Mouse (Mus musculus) CH12.LX (cell line): ENCODE data around the gene Gsdme. TPM values are rescaled to one million over a fixed set of nuclear protein-coding genes. Genes with fewer than 3 reads are reported as not detected.

ENCODE experiments used
- DNase-seq: peaks from one replicate; pipeline ENCODE4 v3.0.0-alpha.2; 2013; ENCODE audit errors: extremely low read depth
- H3K27ac ChIP-seq: 2 replicates; pipeline ENCODE4 v1.5.1; 2012; ENCODE audit warnings: low read depth, mild to moderate bottlenecking, control low read depth, moderate library complexity; ENCODE audit not compliant: insufficient read depth
- H3K27me3 ChIP-seq: replicated peaks from 2 replicates; pipeline ENCODE3; 2012; ENCODE audit warnings: inconsistent platforms
- H3K36me3 ChIP-seq, 2 experiments: replicated peaks in 1 of 2; 2 replicates each; pipeline versions ENCODE3 to v1.6.1; 2012; ENCODE audit warnings: inconsistent platforms in 1 of 2, low read length in 1 of 2, mild to moderate bottlenecking in 1 of 2, mixed read lengths in 1 of 2, moderate library complexity in 1 of 2; ENCODE audit not compliant: control insufficient read depth in 1 of 2, insufficient read depth in 1 of 2
- H3K4me1 ChIP-seq, 2 experiments: 2 replicates each; pipeline ENCODE4 v1.6.1; 2012; ENCODE audit warnings: inconsistent platforms in 1 of 2, moderate library complexity in 1 of 2; ENCODE audit not compliant: insufficient read depth in 2 of 2, control insufficient read depth in 1 of 2
- H3K4me2 ChIP-seq: 2 replicates; pipeline ENCODE4 v1.6.1; 2012; ENCODE audit warnings: low read depth, mild to moderate bottlenecking, control low read depth; ENCODE audit not compliant: poor library complexity, insufficient read depth, severe bottlenecking
- H3K4me3 ChIP-seq, 3 experiments: fragments of 150-350 bp in 1 of 3; sonication (generic) in 1 of 3; replicated peaks in 1 of 3; 2 replicates each; pipeline versions ENCODE3 to v1.5.1; 2011 to 2012; ENCODE audit warnings: low read depth in 2 of 3, low read length in 2 of 3, mild to moderate bottlenecking in 2 of 3, moderate library complexity in 2 of 3, control low read depth in 1 of 3, improper control_type of control experiment in 1 of 3, inconsistent platforms in 1 of 3, mixed read lengths in 1 of 3; ENCODE audit not compliant: poor library complexity in 1 of 3
- H3K79me2 ChIP-seq: replicated peaks from 2 replicates; pipeline ENCODE4 v1.6.1; 2012; ENCODE audit warnings: mild to moderate bottlenecking, moderate library complexity; ENCODE audit not compliant: control insufficient read depth, poor library complexity, insufficient read depth, severe bottlenecking; ENCODE audit errors: extremely low read depth
- H3K9ac ChIP-seq: 2 replicates; pipeline ENCODE4 v1.6.1; 2012; ENCODE audit warnings: low read depth, mild to moderate bottlenecking, control low read depth, moderate library complexity; ENCODE audit not compliant: insufficient read depth
- H3K9me3 ChIP-seq: replicated peaks from 2 replicates; pipeline ENCODE3; 2012; ENCODE audit warnings: low read length, inconsistent platforms, mixed read lengths
- CHD1 ChIP-seq: IDR thresholded peaks from 2 replicates; pipeline ENCODE4 v1.6.1; 2012; ENCODE audit warnings: low read depth, low read length, improper control_type of control experiment, inconsistent platforms
- CTCF ChIP-seq, 2 experiments: IDR thresholded peaks in 1 of 2; conservative IDR thresholded peaks in 1 of 2; 2 replicates each; pipeline ENCODE4 v1.5.1; 2011 to 2012; ENCODE audit warnings: low read depth in 2 of 2, low read length in 2 of 2, improper control_type of control experiment in 1 of 2, inconsistent platforms in 1 of 2, mild to moderate bottlenecking in 1 of 2, moderate library complexity in 1 of 2
- E2F4 ChIP-seq: IDR thresholded peaks from 2 replicates; pipeline ENCODE4 v1.6.1; 2011; ENCODE audit warnings: low read depth, low read length, improper control_type of control experiment; ENCODE audit not compliant: insufficient replicate concordance
- ELF1 ChIP-seq: IDR thresholded peaks from 2 replicates; pipeline ENCODE4 v1.6.1; 2014; ENCODE audit warnings: low read depth, mild to moderate bottlenecking, inconsistent platforms, low read length, improper control_type of control experiment
- EP300 ChIP-seq: IDR thresholded peaks from 2 replicates; pipeline ENCODE4 v1.6.1; 2011; ENCODE audit warnings: low read length, improper control_type of control experiment
- ETS1 ChIP-seq: conservative IDR thresholded peaks from 2 replicates; pipeline ENCODE4 v1.6.1; 2012; ENCODE audit warnings: low read depth, mild to moderate bottlenecking, inconsistent platforms, low read length, improper control_type of control experiment, moderate library complexity
- KAT2A ChIP-seq: IDR thresholded peaks from 2 replicates; pipeline ENCODE4 v1.6.1; 2012; ENCODE audit warnings: low read length, improper control_type of control experiment, inconsistent platforms; ENCODE audit not compliant: insufficient replicate concordance
- MAX ChIP-seq: IDR thresholded peaks from 2 replicates; pipeline ENCODE4 v1.6.1; 2011; ENCODE audit warnings: low read length, improper control_type of control experiment
- MAZ ChIP-seq: IDR thresholded peaks from 2 replicates; pipeline ENCODE4 v1.6.1; 2012; ENCODE audit warnings: low read depth, mild to moderate bottlenecking, inconsistent platforms, low read length, improper control_type of control experiment, moderate library complexity
- MXI1 ChIP-seq: IDR thresholded peaks from 2 replicates; pipeline ENCODE4 v1.6.1; 2011; ENCODE audit warnings: mild to moderate bottlenecking, low read depth, low read length, improper control_type of control experiment
- NELFE ChIP-seq: IDR thresholded peaks from 2 replicates; pipeline ENCODE4 v1.6.1; 2011; ENCODE audit warnings: low read depth, low read length, improper control_type of control experiment
- NRF1 ChIP-seq: IDR thresholded peaks from 2 replicates; pipeline ENCODE4 v1.6.1; 2014; ENCODE audit warnings: low read depth, mild to moderate bottlenecking, inconsistent platforms, low read length, improper control_type of control experiment, moderate library complexity
- PAX5 ChIP-seq: IDR thresholded peaks from 2 replicates; pipeline ENCODE4 v1.6.1; 2012; ENCODE audit warnings: low read length, inconsistent platforms, mixed read lengths
- RCOR1 ChIP-seq: conservative IDR thresholded peaks from 2 replicates; pipeline ENCODE4 v1.6.1; 2012; ENCODE audit warnings: low read depth, mild to moderate bottlenecking, inconsistent platforms, low read length, improper control_type of control experiment
- USF1 ChIP-seq: IDR thresholded peaks from 2 replicates; pipeline ENCODE4 v1.6.1; 2014; ENCODE audit warnings: low read depth, mild to moderate bottlenecking, inconsistent platforms, low read length, improper control_type of control experiment
- USF2 ChIP-seq: conservative IDR thresholded peaks from 2 replicates; pipeline ENCODE4 v1.6.1; 2011; ENCODE audit warnings: low read depth, low read length, improper control_type of control experiment
- ZMIZ1 ChIP-seq: IDR thresholded peaks from 2 replicates; pipeline ENCODE4 v1.6.1; 2012; ENCODE audit warnings: low read depth, mild to moderate bottlenecking, inconsistent platforms, low read length, improper control_type of control experiment
- dilution Hi-C: fragments of 300-500 bp; cut with MboI; formaldehyde crosslinking; loops from 2 replicates; pipeline ENCODE4 v1.14.3; 2020; ENCODE audit warnings: low sequenced_read_pairs; ENCODE audit not compliant: extremely low pct_unique_long_range_greater_than_20kb, extremely low pct_ligation_motif_present
- in situ Hi-C: fragments of 300-500 bp; cut with MboI; formaldehyde crosslinking; loops from 3 replicates; pipeline ENCODE4 v1.14.3; 2019; ENCODE audit warnings: low sequenced_read_pairs, low pct_ligation_motif_present, low pct_unique_long_range_greater_than_20kb, mixed read lengths
- polyA plus RNA-seq: library from polyadenylated mRNA; unstranded; fragments of >175 nt; gene quantifications from 2 replicates; pipeline ENCODE4 v1.2.1, GENCODE M21; 2012; ENCODE audit warnings: low read depth; ENCODE audit not compliant: insufficient read length
- total RNA-seq, 2 experiments: library from RNA; depleted of rRNA; stranded (reverse); fragments of 300-350 nt in 1 of 2; fragments of >200 nt in 1 of 2; gene quantifications; 2 replicates each; pipeline ENCODE4 v1.2.3; 2012 to 2014

The Gsdme gene
- total and polyA plus RNA-seq, 3 experiments = 0.38 to 1.8 TPM; not detected in 1

GRCm38 (mm10) chr6:50261922-50262261 is 1.8 kb downstream of the Gsdme start:
- no peak for DNase-seq
- H3K36me3 ChIP-seq = no peaks in the 10 kb centered on the region
- peak overlapping the region; percentile 32 to 46 (median 35) for H3K4me3 ChIP-seq
- in situ Hi-C loops = no loop called here
- H3K27me3 ChIP-seq = peaks cover 17% of the 10 kb centered on the region
- peak overlapping the region; percentile 66 for H3K4me2 ChIP-seq
- TF ChIP-seq PAX5 = no peak
- no peak for TF ChIP-seq ETS1
- TF ChIP-seq USF1 = no peak
- TF ChIP-seq ZMIZ1 = no peak
- no peak for TF ChIP-seq MAZ
- H3K9me3 ChIP-seq = no peaks in the 10 kb centered on the region
- no peak overlapping the region for H3K27ac ChIP-seq
- peak overlapping the region; percentile 1; the same call in 1 of the 2 replicates for H3K9ac ChIP-seq
- H3K4me1 ChIP-seq = peaks cover 0 to 2% of the 10 kb centered on the region in 2 experiments; a peak in 1 of 4 replicates
- H3K79me2 ChIP-seq = no peaks in the 10 kb centered on the region
- dilution Hi-C loops = no loop called here

- H3K79me2 ChIP-seq = no peaks in the 10 kb centered on the region
- no peak for TF ChIP-seq RCOR1
- peak; percentile 72 for TF ChIP-seq NRF1
- DNase-seq = peak; percentile 5
- H3K4me3 ChIP-seq = peak overlapping the region; percentile 32 to 46 (median 35)
- in situ Hi-C loops (no loop called here), dilution Hi-C loops (no loop called here)
- peaks cover 0 to 2% of the 10 kb centered on the region in 2 experiments; a peak in 1 of 4 replicates for H3K4me1 ChIP-seq
- peak overlapping the region; percentile 66 for H3K4me2 ChIP-seq
- no peaks in the 10 kb centered on the region for H3K36me3 ChIP-seq
- no peak overlapping the region for H3K27ac ChIP-seq
- peak overlapping the region; percentile 1; the same call in 1 of the 2 replicates for H3K9ac ChIP-seq
- peaks cover 17% of the 10 kb centered on the region for H3K27me3 ChIP-seq
- H3K9me3 ChIP-seq = no peaks in the 10 kb centered on the region
Observed at GRCm38 (mm10) chr6:50261201-50261921, 2.3 kb downstream of the Gsdme start.

- Histone ChIP-seq H3K27ac (no peak overlapping the region), H3K27me3 (no peaks in the 10 kb centered on the region), H3K4me3 (no peak overlapping the region), H3K9ac (no peak overlapping the region)
- TF ChIP-seq NELFE (no peak), ELF1 (no peak), E2F4 (no peak), MXI1 (no peak), MAX (no peak), MAZ (no peak), CHD1 (no peak), EP300 (no peak), KAT2A (no peak), CTCF (conservative IDR thresholded peaks at IDR 0.05 in 1 of 2, IDR thresholded peaks at IDR 0.05 in 1 of 2; ENCODE audit: low read depth in 2 of 2, low read length in 2 of 2) (no peak), USF2 (no peak)
- TF ChIP-seq, all 38 proteins: peak for 0
- Histone ChIP-seq H3K4me2 (no peak overlapping the region), H3K9me3 (no peaks in the 10 kb centered on the region), H3K36me3 (no peaks in the 10 kb centered on the region), H3K4me1 (peaks cover 5 to 12% of the 10 kb centered on the region in 2 experiments), H3K79me2 (no peaks in the 10 kb centered on the region)
- dilution Hi-C loops (no loop called here), in situ Hi-C loops (no loop called here)
- DNase-seq = no peak
Observed at GRCm38 (mm10) chr6:50255356-50255755, 8.3 kb downstream of the Gsdme start.
